Mouse (Mus musculus): ENCODE measurements around the gene Idh2. TPM values are rescaled to one million over a fixed set of nuclear protein-coding genes. Genes with fewer than 3 reads are reported as not detected.
"Not testable (repeated sequence)": the region's sequence is repeated elsewhere in the genome, so short reads cannot be mapped to it uniquely, and the experiment has no call there.

Idh2 gene
- polyA plus RNA-seq, 1 experiment from 2014 or later, result 299 TPM

GRCm38 (mm10) chr7:80140815-80141214 lies 25.6 kb upstream of the Idh2 start:
- H3K9me3 ChIP-seq, result peaks cover 6% of the 10 kb centered on the region; the same call in 1 of the 2 replicates

GRCm38 (mm10) chr7:80138375-80138774 lies 23.2 kb upstream of the Idh2 start:
- ATAC-seq (ENCODE audit: low FRiP score, low read depth), result no peak
- WGBS, result 79% methylated on average over 1 of the region's 1 CpGs
- peaks cover 6% of the 10 kb centered on the region; the same call in 1 of the 2 replicates for H3K9me3 ChIP-seq
- no peak overlapping the region for H3K9ac ChIP-seq
- no peaks in the 10 kb centered on the region for H3K36me3 ChIP-seq
- no peaks in the 10 kb centered on the region for H3K27me3 ChIP-seq (replicated peaks)
- H3K4me3 ChIP-seq, result no peak overlapping the region
- 0 out of 2 replicates have a peak, but pooled peaks cover 8% of the 10 kb centered on the region for H3K4me1 ChIP-seq
- H3K4me2 ChIP-seq (replicated peaks), result no peak overlapping the region
- H3K27ac ChIP-seq, result no peak overlapping the region

More at GRCm38 (mm10) chr7:80140815-80141214, 25.6 kb upstream of the Idh2 start:
- WGBS, result 17% methylated on average over 9 of the region's 9 CpGs
- H3K4me2 ChIP-seq (replicated peaks), result no peak overlapping the region; the same call in 1 of the 2 replicates
- no peak overlapping the region for H3K27ac ChIP-seq
- peaks cover 13% of the 10 kb centered on the region; the same call in 1 of the 2 replicates for H3K4me1 ChIP-seq
- no peaks in the 10 kb centered on the region for H3K27me3 ChIP-seq (replicated peaks)
- no peaks in the 10 kb centered on the region for H3K36me3 ChIP-seq
- H3K9ac ChIP-seq, result no peak overlapping the region
- peak; percentile 44; the same call in 1 of the 2 replicates for ATAC-seq (ENCODE audit: low FRiP score, low read depth)
- no peak overlapping the region for H3K4me3 ChIP-seq

GRCm38 (mm10) chr7:80135173-80135532 lies 20.0 kb upstream of the Idh2 start:
- no peak for ATAC-seq (ENCODE audit: low FRiP score, low read depth)
- Histone ChIP-seq H3K4me1 (0 out of 2 replicates have a peak, but pooled peaks cover 4% of the 10 kb centered on the region), H3K27me3 (replicated peaks) (no peaks in the 10 kb centered on the region), H3K9me3 (peaks cover 6% of the 10 kb centered on the region; the same call in 1 of the 2 replicates), H3K27ac (no peak overlapping the region), H3K9ac (no peak overlapping the region), H3K4me3 (no peak overlapping the region), H3K36me3 (no peaks in the 10 kb centered on the region), H3K4me2 (replicated peaks) (no peak overlapping the region)
- 92% methylated on average over 1 of the region's 1 CpGs for WGBS

GRCm38 (mm10) chr7:80134454-80135172 lies 19.4 kb upstream of the Idh2 start:
- peaks cover 6% of the 10 kb centered on the region; the same call in 1 of the 2 replicates for H3K9me3 ChIP-seq
- 0 out of 2 replicates have a peak, but pooled peaks cover 4% of the 10 kb centered on the region for H3K4me1 ChIP-seq
- ATAC-seq (ENCODE audit: low FRiP score, low read depth), result no peak
- H3K27ac ChIP-seq, result no peak overlapping the region
- WGBS, result 59% methylated on average over 8 of the region's 8 CpGs
- H3K9ac ChIP-seq, result no peak overlapping the region
- H3K27me3 ChIP-seq (replicated peaks), result no peaks in the 10 kb centered on the region
- H3K4me2 ChIP-seq (replicated peaks), result no peak overlapping the region
- no peaks in the 10 kb centered on the region for H3K36me3 ChIP-seq
- no peak overlapping the region for H3K4me3 ChIP-seq

- no peaks in the 10 kb centered on the region for H3K27me3 ChIP-seq (replicated peaks)
- 0 out of 2 replicates have a peak, but pooled peaks cover 4% of the 10 kb centered on the region for H3K4me1 ChIP-seq
- H3K27ac ChIP-seq, result no peak overlapping the region
- peaks cover 6% of the 10 kb centered on the region; the same call in 1 of the 2 replicates for H3K9me3 ChIP-seq
- H3K9ac ChIP-seq, result no peak overlapping the region
- ATAC-seq (ENCODE audit: low FRiP score, low read depth), result no peak
- WGBS, result 53% methylated on average over 9 of the region's 9 CpGs
- H3K36me3 ChIP-seq, result no peaks in the 10 kb centered on the region
- H3K4me2 ChIP-seq (replicated peaks), result no peak overlapping the region
- no peak overlapping the region for H3K4me3 ChIP-seq
These were observed 17.3 kb upstream of the Idh2 start for GRCm38 (mm10) chr7:80132541-80132940.

- H3K9me3 ChIP-seq; H3K27ac ChIP-seq; ATAC-seq (ENCODE audit: low FRiP score, low read depth); H3K9ac ChIP-seq; H3K4me3 ChIP-seq; H3K36me3 ChIP-seq; H3K27me3 ChIP-seq (replicated peaks); H3K4me2 ChIP-seq (replicated peaks); H3K4me1 ChIP-seq: not testable (repeated sequence)
- 76% methylated on average over 7 of the region's 7 CpGs for WGBS
These were observed 16.1 kb upstream of the Idh2 start for GRCm38 (mm10) chr7:80131315-80131714.

GRCm38 (mm10) chr7:80130344-80131055 lies 15.3 kb upstream of the Idh2 start:
- no peak overlapping the region for H3K4me3 ChIP-seq
- no peak overlapping the region for H3K4me2 ChIP-seq (replicated peaks)
- H3K9ac ChIP-seq, result no peak overlapping the region
- ATAC-seq (ENCODE audit: low FRiP score, low read depth), result no peak
- H3K27me3 ChIP-seq (replicated peaks), result no peaks in the 10 kb centered on the region
- H3K9me3 ChIP-seq, result no peaks in the 10 kb centered on the region
- H3K4me1 ChIP-seq, result 0 out of 2 replicates have a peak, but pooled peaks cover 4% of the 10 kb centered on the region
- no peaks in the 10 kb centered on the region for H3K36me3 ChIP-seq
- H3K27ac ChIP-seq, result no peak overlapping the region
- 31% methylated on average over 12 of the region's 12 CpGs for WGBS

GRCm38 (mm10) chr7:80129278-80129677 lies 14.1 kb upstream of the Idh2 start:
- 75% methylated on average over 4 of the region's 4 CpGs for WGBS
- Histone ChIP-seq H3K4me3 (no peak overlapping the region), H3K4me1 (0 out of 2 replicates have a peak, but pooled peaks cover under 1% of the 10 kb centered on the region), H3K4me2 (replicated peaks) (no peak overlapping the region), H3K9me3 (no peaks in the 10 kb centered on the region), H3K9ac (no peak overlapping the region), H3K27ac (no peak overlapping the region), H3K36me3 (no peaks in the 10 kb centered on the region), H3K27me3 (replicated peaks) (no peaks in the 10 kb centered on the region)
- ATAC-seq (ENCODE audit: low FRiP score, low read depth), result no peak

- WGBS, result 89% methylated on average over 2 of the region's 2 CpGs
- H3K9me3 ChIP-seq, result no peaks in the 10 kb centered on the region
- H3K4me3 ChIP-seq, result no peak overlapping the region
- H3K36me3 ChIP-seq, result no peaks in the 10 kb centered on the region
- no peak for ATAC-seq (ENCODE audit: low FRiP score, low read depth)
- no peak overlapping the region for H3K9ac ChIP-seq
- H3K27ac ChIP-seq, result no peak overlapping the region
- H3K4me1 ChIP-seq, result no peaks in the 10 kb centered on the region
- no peaks in the 10 kb centered on the region for H3K27me3 ChIP-seq (replicated peaks)
- H3K4me2 ChIP-seq (replicated peaks), result no peak overlapping the region
These were observed 8.5 kb upstream of the Idh2 start for GRCm38 (mm10) chr7:80123672-80124071.

GRCm38 (mm10) chr7:80123115-80123514 lies 7.9 kb upstream of the Idh2 start:
- ATAC-seq (ENCODE audit: low FRiP score, low read depth), result no peak
- no peak overlapping the region for H3K9ac ChIP-seq
- no peak overlapping the region for H3K4me3 ChIP-seq
- H3K36me3 ChIP-seq, result no peaks in the 10 kb centered on the region
- H3K4me1 ChIP-seq, result no peaks in the 10 kb centered on the region
- H3K27ac ChIP-seq, result no peak overlapping the region
- no peaks in the 10 kb centered on the region for H3K27me3 ChIP-seq (replicated peaks)
- no peaks in the 10 kb centered on the region for H3K9me3 ChIP-seq
- WGBS, result 67% methylated on average over 4 of the region's 4 CpGs
- H3K4me2 ChIP-seq (replicated peaks), result no peak overlapping the region

- Histone ChIP-seq H3K9me3 (no peaks in the 10 kb centered on the region), H3K27me3 (replicated peaks) (no peaks in the 10 kb centered on the region), H3K9ac (no peak overlapping the region), H3K4me1 (no peaks in the 10 kb centered on the region), H3K36me3 (no peaks in the 10 kb centered on the region), H3K4me2 (replicated peaks) (no peak overlapping the region), H3K27ac (no peak overlapping the region), H3K4me3 (no peak overlapping the region)
- no peak for ATAC-seq (ENCODE audit: low FRiP score, low read depth)
- 84% methylated on average over 5 of the region's 5 CpGs for WGBS
These were observed 5.9 kb upstream of the Idh2 start for GRCm38 (mm10) chr7:80121083-80121482.

- H3K4me2 ChIP-seq (replicated peaks), result no peak overlapping the region
- no peaks in the 10 kb centered on the region for H3K27me3 ChIP-seq (replicated peaks)
- ATAC-seq (ENCODE audit: low FRiP score, low read depth), result no peak
- H3K4me1 ChIP-seq, result peaks cover 4% of the 10 kb centered on the region; the same call in 1 of the 2 replicates
- no peak overlapping the region for H3K27ac ChIP-seq
- H3K36me3 ChIP-seq, result no peaks in the 10 kb centered on the region
- H3K9ac ChIP-seq, result no peak overlapping the region
- H3K4me3 ChIP-seq, result no peak overlapping the region
- no peaks in the 10 kb centered on the region for H3K9me3 ChIP-seq
- WGBS, result 85% methylated on average over 4 of the region's 4 CpGs
These were observed 4.0 kb upstream of the Idh2 start for GRCm38 (mm10) chr7:80119198-80119597.

Measured in neural tube, embryonic 12.5 days (tissue).